Mouse (Mus musculus): ENCODE measurements around the gene Cwc25.
A peak's percentile ranks its signal among the peaks of the same experiment; 100 is the strongest.
"Not testable (repeated sequence)": the region's sequence is repeated elsewhere in the genome, so short reads cannot be mapped to it uniquely, and the experiment has no call there.

The Cwc25 gene

GRCm38 (mm10) chr11:97775808-97776496 is 9.6 kb upstream of the Cwc25 start, which contains the start of gene 1700001P01Rik:
Gene 1700001P01Rik, minus strand, starts transcription at chr11:97775918.
- DNase-seq (ENCODE audit: low spot score in 2 of 2) = no peak

DNA sequence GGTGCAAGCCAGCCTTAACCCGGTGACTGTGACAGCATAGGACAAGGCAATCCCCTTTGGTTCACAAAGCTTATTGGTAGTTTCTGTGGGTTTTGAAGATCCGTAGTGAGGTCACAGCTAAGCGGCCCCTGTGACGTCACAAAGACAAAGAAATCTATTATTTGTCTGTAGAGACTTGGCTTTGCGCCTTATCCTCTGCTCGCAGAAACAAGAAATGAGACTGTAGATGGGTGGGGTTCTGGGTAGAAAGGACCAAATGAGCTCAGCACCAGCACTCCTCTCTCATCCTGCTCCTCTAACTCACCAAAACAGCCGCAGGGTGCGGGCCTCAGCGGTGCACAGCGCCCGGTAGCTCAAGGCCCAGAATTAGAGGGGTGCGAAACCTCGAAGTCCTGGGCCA is 8.8 kb upstream of the Cwc25 start:
- no peak for DNase-seq (ENCODE audit: low spot score in 2 of 2)

GRCm38 (mm10) chr11:97771410-97771809 is 5.1 kb upstream of the Cwc25 start:
- DNase-seq (ENCODE audit: low spot score in 2 of 2) = no peak

DNA sequence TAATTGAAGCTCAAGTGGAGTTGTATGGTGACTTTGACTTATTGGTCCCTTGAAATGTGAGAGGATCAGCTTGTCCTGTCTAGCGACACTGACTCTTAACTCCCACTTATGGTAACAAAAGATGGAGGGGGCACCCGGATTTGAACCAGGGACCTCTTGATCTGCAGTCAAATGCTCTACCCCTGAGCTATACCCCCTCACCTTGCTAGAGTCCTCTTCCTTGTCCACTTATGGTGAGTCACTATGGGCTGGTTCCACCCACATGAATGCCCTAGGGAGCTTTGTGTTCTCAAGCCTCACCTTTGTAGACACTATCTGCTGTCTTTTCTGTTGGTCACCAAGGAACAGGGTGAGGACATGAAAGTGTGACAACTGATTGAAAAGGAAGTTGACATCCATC is 3.3 kb upstream of the Cwc25 start:
- DNase-seq (ENCODE audit: low spot score in 2 of 2) = no peak

GRCm38 (mm10) chr11:97761638-97762037 is 4.7 kb downstream of the Cwc25 start:
- DNase-seq (ENCODE audit: low spot score in 2 of 2) = no peak

GRCm38 (mm10) chr11:97758942-97759341 is 7.4 kb downstream of the Cwc25 start:
- DNase-seq (ENCODE audit: low spot score in 2 of 2) = no peak

GRCm38 (mm10) chr11:97758125-97758524 is 8.2 kb downstream of the Cwc25 start:
- no peak for DNase-seq (ENCODE audit: low spot score in 2 of 2)

DNA sequence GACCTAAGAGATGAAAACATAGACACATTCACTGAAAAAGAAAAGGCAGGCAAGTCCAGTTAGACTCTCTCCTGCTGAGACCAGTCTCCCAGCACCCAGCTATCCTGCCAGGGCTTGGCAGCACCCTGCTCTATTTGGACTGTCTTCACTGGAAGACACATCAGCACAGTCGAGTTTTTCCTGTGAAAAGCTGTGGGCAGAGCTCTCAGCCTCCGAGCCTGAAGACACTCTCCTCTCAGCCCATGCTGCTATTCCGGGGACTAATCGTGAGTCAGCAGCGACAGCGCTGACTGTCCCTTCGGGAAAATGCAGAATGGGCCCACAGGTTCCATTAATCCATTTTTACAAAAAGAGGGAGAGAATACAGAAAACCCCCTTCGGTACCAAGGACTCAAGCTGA is 13.1 kb downstream of the Cwc25 start:
- peak; percentile 59 to 76 for DNase-seq (ENCODE audit: low spot score in 2 of 2)

GRCm38 (mm10) chr11:97748496-97748895 is 17.9 kb downstream of the Cwc25 start:
- no peak for DNase-seq (ENCODE audit: low spot score in 2 of 2)

DNA sequence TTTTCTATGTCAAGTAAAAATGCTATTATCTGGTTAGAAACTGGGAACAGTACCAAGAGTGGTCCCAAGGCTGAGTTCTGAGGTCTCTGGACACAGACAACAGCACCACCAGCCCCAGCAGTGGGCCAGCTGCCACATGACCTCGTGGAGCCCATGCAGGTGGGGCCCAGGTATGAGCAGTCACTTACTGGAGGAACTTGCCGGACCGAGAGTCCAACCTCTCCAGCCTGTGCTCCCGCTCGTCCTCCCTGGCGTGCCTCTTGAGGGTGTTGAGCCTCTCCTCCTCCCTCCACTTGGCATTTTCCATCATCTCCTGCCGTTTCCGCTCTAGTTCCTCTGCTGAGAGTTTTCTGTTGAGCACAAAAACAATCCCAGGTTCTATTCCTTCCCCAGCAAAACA is 18.6 kb downstream of the Cwc25 start:
- DNase-seq (ENCODE audit: low spot score in 2 of 2) = no peak

DNA sequence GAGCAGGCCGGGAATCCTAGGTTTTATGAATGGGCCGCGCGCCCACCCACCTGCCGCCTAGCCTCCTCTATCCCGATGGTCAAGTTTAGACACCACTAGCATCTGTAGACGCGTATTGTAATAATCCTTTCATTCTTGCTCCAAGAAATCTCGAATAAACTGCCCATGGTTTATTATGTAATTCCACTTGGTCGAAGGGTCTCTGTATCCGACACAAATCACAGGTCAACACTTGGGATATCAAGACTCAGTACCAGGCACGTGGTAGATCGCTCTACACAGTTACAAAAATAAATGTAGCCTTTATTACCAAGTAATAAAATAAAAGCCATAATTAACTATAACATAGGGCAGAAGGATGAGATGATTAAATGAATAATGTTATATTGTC is 21.0 kb downstream of the Cwc25 start:
- DNase-seq (ENCODE audit: low spot score in 2 of 2) = no peak

GRCm38 (mm10) chr11:97744718-97745330 is 21.5 kb downstream of the Cwc25 start:
- peak; percentile 98 to 99 for DNase-seq (ENCODE audit: low spot score in 2 of 2)

GRCm38 (mm10) chr11:97744063-97744717 is 22.2 kb downstream of the Cwc25 start, which contains the start of gene Pip4k2b:
Gene Pip4k2b, minus strand, starts transcription at chr11:97744704.
- DNase-seq (ENCODE audit: low spot score in 2 of 2) = peak; percentile 27 to 52

- no peak for DNase-seq (ENCODE audit: low spot score in 2 of 2)
Observed at GRCm38 (mm10) chr11:97743423-97743822, 22.9 kb downstream of the Cwc25 start.

DNA sequence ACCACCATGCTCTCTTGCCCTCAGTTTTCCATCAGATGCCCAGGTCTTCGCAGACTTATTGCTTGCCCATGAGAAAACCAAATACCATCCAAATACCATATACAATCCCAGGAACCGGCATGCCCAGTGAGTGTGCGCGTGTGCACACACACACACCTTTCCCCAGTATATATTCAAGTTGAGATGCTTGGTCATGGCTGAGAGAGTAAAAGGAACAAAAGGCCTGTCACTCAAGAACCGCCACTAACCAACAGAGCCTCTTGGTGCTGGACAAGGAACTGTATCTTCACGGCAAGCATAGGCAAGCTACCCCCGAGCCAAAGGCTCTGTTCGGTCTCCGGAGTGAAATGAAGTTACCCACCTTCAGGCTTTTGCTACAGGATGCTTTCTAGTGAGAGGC is 23.8 kb downstream of the Cwc25 start:
- DNase-seq (ENCODE audit: low spot score in 2 of 2) = no peak

DNA sequence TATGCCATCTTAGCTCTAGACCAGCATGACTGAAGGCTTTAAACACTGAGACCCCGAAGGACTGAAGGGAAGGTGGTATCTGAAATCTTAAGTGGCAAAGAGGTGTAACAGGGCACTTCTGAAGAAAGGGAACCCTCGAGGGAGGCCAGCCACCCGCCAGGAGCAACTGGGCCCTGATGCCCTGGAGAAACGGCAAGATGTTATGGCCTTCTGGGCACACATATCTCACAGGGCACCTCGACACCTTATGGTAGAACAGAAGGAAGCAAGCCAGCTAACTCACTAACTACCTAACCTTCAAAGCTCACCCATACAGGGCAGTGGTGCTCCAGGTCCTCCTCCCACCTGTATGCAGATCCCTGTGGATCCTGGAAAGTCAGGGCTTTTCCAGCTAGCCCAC is 24.2 kb downstream of the Cwc25 start:
- DNase-seq (ENCODE audit: low spot score in 2 of 2) = no peak

DNA sequence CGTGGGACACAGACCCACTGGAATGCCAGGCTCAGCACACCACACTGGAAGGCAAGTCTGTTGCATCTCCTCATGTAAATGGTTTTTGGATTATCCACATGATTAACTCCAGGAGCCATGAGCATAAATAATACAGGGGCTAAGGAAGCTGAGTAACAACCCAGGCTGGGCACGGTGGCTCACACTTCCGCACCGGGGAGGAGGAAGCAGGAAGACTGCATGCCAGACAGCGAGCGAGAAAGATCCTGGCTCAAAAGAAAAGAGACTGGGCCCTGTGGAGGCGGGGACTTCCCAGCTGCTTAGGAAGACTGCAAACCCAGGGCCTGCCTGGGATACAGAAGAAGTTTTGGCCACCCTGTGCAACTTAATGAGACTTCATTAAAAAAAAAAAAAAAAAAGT is 26.2 kb downstream of the Cwc25 start:
- DNase-seq (ENCODE audit: low spot score in 2 of 2) = peak in 1 of 2 experiments; percentile 37

DNA sequence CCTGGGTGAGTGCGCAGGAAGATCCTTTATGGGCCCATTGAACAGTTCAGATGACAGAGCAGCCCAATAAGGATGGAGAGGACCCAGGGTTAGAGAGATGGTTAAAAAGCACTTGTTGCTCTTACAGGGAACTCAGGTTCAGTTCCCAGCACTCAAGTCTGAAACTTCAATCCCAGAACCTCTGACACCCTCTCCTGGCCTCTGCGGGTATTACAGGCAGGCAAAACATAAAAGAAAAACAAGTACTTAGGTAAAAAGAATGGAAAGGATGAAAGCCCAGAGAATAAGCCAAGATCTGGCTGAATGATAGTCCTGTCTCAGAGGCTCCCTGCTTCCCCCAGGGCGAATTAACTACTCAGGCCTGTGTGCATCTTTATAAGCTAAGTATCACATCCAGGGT is 27.2 kb downstream of the Cwc25 start:
- no peak for DNase-seq (ENCODE audit: low spot score in 2 of 2)

DNA sequence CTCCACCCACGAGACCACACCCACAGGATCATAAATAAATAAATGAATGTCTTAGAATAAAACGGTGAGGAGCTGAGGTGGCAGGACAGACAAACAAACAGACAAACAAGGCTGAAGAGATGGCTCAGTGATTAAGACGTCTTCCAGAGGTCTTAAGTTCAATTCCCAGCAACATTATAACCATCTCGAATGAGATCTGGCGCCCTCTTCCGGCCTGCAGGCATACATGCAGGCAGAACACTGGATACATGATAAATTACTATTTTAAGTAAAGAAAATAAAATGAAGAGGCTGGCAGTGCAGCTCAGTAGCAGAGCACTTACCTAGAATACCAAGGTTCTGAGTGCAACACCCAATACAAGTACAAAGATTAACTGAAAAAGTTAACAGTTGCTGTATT is 27.7 kb downstream of the Cwc25 start:
- no peak for DNase-seq (ENCODE audit: low spot score in 2 of 2)

DNA sequence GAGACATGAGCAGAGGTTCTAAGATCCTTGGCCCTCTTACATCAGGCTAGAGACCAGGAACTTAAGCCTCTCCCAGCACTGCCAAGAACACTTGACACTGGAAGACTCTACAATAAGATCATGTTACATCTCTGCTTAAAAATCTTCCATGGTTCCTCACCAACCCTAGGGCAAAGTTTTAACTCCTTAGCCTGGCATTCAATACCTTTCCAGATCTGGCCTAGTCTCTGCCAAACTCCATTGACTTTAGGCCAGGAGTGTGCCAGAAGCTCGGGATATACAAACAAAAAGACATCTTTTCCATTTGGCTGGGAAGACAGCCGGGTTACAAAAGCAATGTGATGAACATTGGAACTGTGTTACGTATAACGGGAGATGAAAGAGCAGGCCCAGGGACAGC is 28.8 kb downstream of the Cwc25 start:
- DNase-seq (ENCODE audit: low spot score in 2 of 2) = no peak

DNA sequence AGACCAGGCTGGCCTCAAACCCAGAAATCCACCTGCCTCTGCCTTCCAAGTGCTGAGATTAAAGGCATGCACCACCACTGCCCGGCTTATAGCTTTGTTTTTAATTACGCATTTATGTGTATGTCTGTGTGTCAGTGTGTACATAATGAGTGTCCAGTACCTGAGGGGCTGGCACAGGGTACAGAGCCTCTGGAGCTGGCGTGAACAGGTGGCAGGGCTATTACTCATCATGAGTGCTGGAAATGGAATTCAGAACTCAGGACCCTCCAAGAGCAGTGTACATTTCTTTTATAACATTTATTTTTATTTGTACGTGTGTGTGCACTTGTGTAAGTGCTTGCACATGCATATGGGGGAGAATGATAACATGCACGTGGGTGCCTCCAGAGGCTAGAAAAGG is 29.7 kb downstream of the Cwc25 start:
- no peak for DNase-seq (ENCODE audit: low spot score in 2 of 2)

- not testable (repeated sequence) for DNase-seq (ENCODE audit: low spot score in 2 of 2)
Observed at GRCm38 (mm10) chr11:97734810-97735209, 31.5 kb downstream of the Cwc25 start.

DNA sequence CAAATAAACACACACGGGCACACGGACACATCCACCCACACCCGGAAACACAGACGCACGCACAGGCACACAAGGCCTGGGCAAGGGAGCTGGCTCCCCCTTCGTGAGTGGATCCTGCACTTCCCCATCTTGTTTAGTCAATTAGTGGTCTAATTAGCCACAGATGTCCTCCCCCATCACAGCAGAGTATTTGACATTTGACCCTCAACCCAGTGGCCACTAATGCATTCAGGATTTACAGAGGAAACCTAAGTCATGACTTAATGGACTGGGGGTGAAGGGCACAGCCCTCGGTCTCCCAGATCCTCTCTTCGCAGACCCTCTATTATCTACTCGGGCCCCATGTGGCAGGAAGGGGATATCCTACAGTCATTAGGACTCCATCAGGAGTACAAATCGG is 32.7 kb downstream of the Cwc25 start:
- DNase-seq (ENCODE audit: low spot score in 2 of 2) = no peak
